Mouse (Mus musculus) kidney, postnatal 14 days (tissue): Measurements from ENCODE around the gene Hmg20a.
A peak's percentile ranks its signal among the peaks of the same experiment; 100 is the strongest.

ENCODE experiments used
- DNase-seq: peaks from one replicate; pipeline ENCODE4 v3.0.0; 2022; ENCODE audit warnings: mixed read lengths

Gene Hmg20a

DNA sequence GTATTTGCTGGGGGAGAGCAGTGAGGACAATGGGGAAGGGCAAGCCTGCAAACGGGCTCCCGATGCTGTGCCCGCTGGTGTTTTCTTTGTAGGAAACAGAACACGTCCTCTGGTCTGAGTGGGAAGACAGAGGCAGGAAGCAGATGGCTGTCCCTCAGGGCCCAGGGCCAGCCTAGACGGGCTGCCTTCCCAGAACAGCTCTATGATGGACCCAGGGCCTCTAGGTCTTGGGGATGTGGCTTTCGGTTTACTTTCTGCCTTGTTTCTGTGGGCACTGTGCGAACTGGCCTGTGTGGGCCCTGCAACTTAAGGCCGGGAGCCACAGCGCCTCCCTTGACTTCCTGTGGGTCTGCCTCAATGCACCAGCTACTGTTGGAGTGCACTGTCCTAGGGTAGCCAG is 115.5 kb downstream of the Hmg20a start:
- peak; percentile 52 for DNase-seq

DNA sequence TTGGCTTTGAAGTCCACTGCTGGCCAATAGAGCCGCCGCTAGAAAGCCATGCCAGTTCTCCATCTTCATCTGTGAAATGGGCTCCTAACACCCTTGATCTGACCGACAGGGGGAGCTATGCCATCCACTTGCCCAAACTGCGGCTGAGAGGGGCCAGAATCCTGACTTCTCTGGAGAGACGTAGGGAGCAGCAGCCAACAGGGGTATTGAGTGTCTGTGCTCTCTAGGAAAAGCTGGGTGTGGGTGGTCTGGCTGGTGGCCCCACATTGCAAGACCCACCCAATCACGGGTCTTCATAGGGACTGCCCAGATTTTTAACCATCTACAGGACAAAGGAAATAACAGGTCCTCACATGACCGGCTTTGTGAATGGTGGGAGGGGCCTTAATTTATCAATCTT is 116.3 kb downstream of the Hmg20a start:
- no peak for DNase-seq

DNA sequence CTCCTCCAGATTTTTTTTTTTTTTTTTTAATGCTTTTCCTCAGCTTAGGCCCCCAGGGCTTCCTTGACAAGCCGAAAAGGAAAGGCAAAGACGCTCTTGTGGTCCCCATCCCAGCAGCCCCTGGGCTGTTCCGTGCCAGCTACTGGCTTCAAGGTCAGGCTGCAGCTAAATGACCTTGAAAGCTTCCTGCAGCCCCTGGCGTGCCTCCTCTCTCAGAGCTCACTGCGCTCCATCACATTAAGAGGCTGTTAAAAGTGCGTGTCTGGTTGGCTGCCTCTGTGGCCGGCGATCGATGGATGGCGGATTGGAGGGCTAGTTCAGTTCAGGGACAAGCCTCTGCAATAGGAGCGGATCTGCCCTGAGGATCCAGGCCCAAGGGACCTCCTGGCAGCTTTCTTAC is 117.0 kb downstream of the Hmg20a start:
- no peak for DNase-seq

DNA sequence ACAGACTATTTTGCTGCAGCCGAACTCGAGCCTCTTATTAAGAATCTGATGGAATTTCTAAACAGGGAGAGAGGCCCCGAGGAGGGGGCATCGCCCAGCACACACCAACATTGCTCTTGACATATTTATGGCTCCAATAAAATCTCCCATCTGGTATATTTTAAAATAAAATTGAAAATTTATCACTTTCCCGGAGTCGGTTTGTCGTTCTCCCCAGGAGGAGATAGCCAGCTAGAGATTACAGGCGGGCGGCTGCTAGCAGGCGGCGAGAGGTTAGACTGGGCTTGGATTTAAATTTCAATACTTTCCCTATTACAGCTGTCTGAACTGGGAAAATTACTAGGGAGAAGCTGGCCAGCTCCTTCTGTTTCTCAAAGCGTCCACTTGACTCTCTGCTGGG is 121.6 kb downstream of the Hmg20a start:
- no peak for DNase-seq

DNA sequence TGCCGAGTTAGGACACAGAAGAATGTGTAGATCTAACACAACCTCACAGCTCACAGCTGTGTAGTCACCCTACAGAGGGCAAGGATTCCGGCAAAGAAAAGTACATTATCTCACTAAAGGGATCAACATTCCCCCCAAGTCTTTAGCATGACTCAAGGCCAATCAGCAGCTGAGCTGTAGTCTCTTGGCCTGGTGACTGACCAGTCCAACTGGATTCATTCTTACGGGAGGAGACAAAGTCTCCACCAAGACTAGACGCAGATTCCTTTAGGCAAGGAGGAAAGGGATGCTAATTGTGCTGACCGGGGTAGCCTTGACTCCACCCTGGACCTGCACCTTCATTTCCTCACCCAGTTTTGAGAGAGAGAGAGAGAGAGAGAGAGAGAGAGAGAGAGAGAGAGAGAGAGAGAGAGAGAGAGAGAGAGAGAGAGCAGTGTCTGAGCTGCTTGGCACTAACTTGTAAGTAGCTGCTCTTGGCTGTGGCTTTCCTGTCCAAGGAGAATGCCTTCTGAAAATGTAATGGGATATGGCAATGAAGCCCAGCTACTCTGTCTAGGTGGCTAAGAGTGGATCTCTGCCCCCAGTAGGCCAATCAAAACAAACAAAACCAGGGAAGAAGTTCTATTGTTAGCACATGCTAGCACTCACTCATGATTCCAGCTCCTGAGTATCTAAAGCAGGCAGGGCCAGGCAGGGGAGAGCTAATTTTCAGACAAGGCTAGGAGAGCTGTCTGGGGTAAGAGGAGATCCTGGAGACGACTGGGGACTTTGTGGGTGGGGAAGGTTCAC is 126.5 kb downstream of the Hmg20a start:
- no peak for DNase-seq
